Comparison of ENCODE assay signal across 8 mouse cellular contexts in genomic region chr5:92137239-92138046, GRCm38 (mm10). TPM values are rescaled to one million over a fixed set of nuclear protein-coding genes. Genes with fewer than 3 reads are reported as not detected.
DNase-seq lines count a peak whose midpoint lies in the region; ATAC-seq and TF ChIP-seq lines count a peak whose summit lies in the region.

Gene Uso1 (plus strand): TSS chr5:92137938.

- H3K36me3 ChIP-seq in MEL (ENCODE audit: control insufficient read depth in 1 of 2, insufficient read depth in 2 of 2, low read length in 2 of 2), result peaks cover 2 to 11% of the 10 kb centered on the region in 2 experiments
- H3K36me3 ChIP-seq in forebrain, postnatal 0 days (ENCODE audit: insufficient read depth), result no peaks in the 10 kb centered on the region
- no peaks in the 10 kb centered on the region for H3K36me3 ChIP-seq in lung, embryonic 15.5 days

- no peaks in the 10 kb centered on the region for H3K27me3 ChIP-seq in MEL (ENCODE audit: control insufficient read depth in 1 of 2, insufficient read depth in 2 of 2, low read length in 2 of 2)
- no peaks in the 10 kb centered on the region for H3K27me3 ChIP-seq in cerebellum, adult 2 months (ENCODE audit: control insufficient read depth, insufficient read depth, low read length)
- no peaks in the 10 kb centered on the region for H3K27me3 ChIP-seq in forebrain, postnatal 0 days (ENCODE audit: insufficient read depth, low read length)
- no peaks in the 10 kb centered on the region for H3K27me3 ChIP-seq in lung, embryonic 15.5 days

- H3K4me1 ChIP-seq in MEL (ENCODE audit: control insufficient read depth in 1 of 2, insufficient read depth in 2 of 2, low read length in 2 of 2), result peaks cover 9 to 15% of the 10 kb centered on the region in 2 experiments; a peak in 3 of 4 replicates
- peaks cover 8% of the 10 kb centered on the region; the same call in 1 of the 2 replicates for H3K4me1 ChIP-seq in cerebellum, adult 2 months (ENCODE audit: control insufficient read depth, insufficient read depth, low read length)
- H3K4me1 ChIP-seq in forebrain, postnatal 0 days (ENCODE audit: insufficient read depth), result peaks cover 20% of the 10 kb centered on the region
- H3K4me1 ChIP-seq in lung, embryonic 15.5 days, result peaks cover 21% of the 10 kb centered on the region

- H3K79me2 ChIP-seq in MEL (ENCODE audit: control insufficient read depth, insufficient read depth, low read length, poor library complexity), result peaks cover 30% of the 10 kb centered on the region

- TF ChIP-seq POLR2A in MEL (IDR thresholded peaks at IDR 0.05; ENCODE audit: control insufficient read depth in 1 of 2, insufficient read depth in 1 of 2, low read depth in 1 of 2, low read length in 2 of 2, poor library complexity in 1 of 2), result peak; percentile 76 to 91
- TF ChIP-seq POLR2A in cerebellum, adult 2 months (IDR thresholded peaks at IDR 0.05; ENCODE audit: borderline replicate concordance, insufficient read depth, low read length), result peak; percentile 65

- peak in 1 of 3 experiments; percentile 11; a peak in 1 of 6 replicates for TF ChIP-seq CTCF in MEL (IDR thresholded peaks at IDR 0.05 in 2 of 3, conservative IDR thresholded peaks at IDR 0.05 in 1 of 3; ENCODE audit: control insufficient read depth in 1 of 3, insufficient read depth in 1 of 3, low read depth in 2 of 3, low read length in 3 of 3, poor library complexity in 1 of 3, severe bottlenecking in 1 of 3)
- TF ChIP-seq CTCF in cerebellum, adult 2 months (IDR thresholded peaks at IDR 0.05; ENCODE audit: borderline replicate concordance, insufficient read depth, low read depth, low read length), result no peak
- peak; percentile 52 for TF ChIP-seq CTCF in forebrain, postnatal 0 days (IDR thresholded peaks at IDR 0.05; ENCODE audit: low read depth)

- peak; percentile 99 for DNase-seq in MEL (ENCODE audit: low read depth, low spot score)
- peak; percentile 98 to 99 for DNase-seq in cerebellum, adult 2 months
- DNase-seq in forebrain, postnatal 0 days, result peak; percentile 98
- DNase-seq in heart, postnatal 4 days, result peak; percentile 100
- DNase-seq in layer of hippocampus, adult 8-10 months (ENCODE audit: low spot score in 2 of 2), result peak; percentile 97
- DNase-seq in ovary, adult 18-20 months (ENCODE audit: low spot score), result peak; percentile 99
- DNase-seq in thymus, postnatal 0 days (ENCODE audit: low spot score), result peak; percentile 97

- no peaks in the 10 kb centered on the region for H3K9me3 ChIP-seq in MEL (replicated peaks; ENCODE audit: insufficient read depth, low read length)
- H3K9me3 ChIP-seq in forebrain, postnatal 0 days (ENCODE audit: low read length), result no peaks in the 10 kb centered on the region
- H3K9me3 ChIP-seq in lung, embryonic 15.5 days, result no peaks in the 10 kb centered on the region

- 1% methylated on average over 58 of the region's 59 CpGs for WGBS in cerebellum, adult 2 months
- 2% methylated on average over 47 of the region's 59 CpGs for WGBS in forebrain, postnatal 0 days
- WGBS in lung, embryonic 15.5 days, result under 1% methylated on average over 58 of the region's 59 CpGs

- peak within 1 kb of the TSS; percentile 89 to 99 for H3K4me3 ChIP-seq in MEL (ENCODE audit: control insufficient read depth in 1 of 2, insufficient read depth in 1 of 2, low read depth in 2 of 2, low read length in 2 of 2)
- H3K4me3 ChIP-seq in cerebellum, adult 2 months (replicated peaks; ENCODE audit: insufficient read depth, low read depth, low read length), result peak within 1 kb of the TSS; percentile 86
- H3K4me3 ChIP-seq in forebrain, postnatal 0 days (ENCODE audit: low read depth, low read length), result peak within 1 kb of the TSS; percentile 94
- peak within 1 kb of the TSS; percentile 73 for H3K4me3 ChIP-seq in lung, embryonic 15.5 days

- no peak for TF ChIP-seq RAD21 in MEL (IDR thresholded peaks at IDR 0.05; ENCODE audit: low read depth, low read length)

- 0 out of 4 replicates have a peak, but pooled peaks of 1 of the 2 experiments have one; percentile 4 for TF ChIP-seq EP300 in MEL (IDR thresholded peaks at IDR 0.05; ENCODE audit: low read depth in 1 of 2, low read length in 2 of 2)

- peak within 1 kb of the TSS; percentile 87 for H3K9ac ChIP-seq in MEL (ENCODE audit: control insufficient read depth, low read depth, low read length, poor library complexity, severe bottlenecking)
- H3K9ac ChIP-seq in forebrain, postnatal 0 days, result peak within 1 kb of the TSS; percentile 93
- H3K9ac ChIP-seq in lung, embryonic 15.5 days, result peak within 1 kb of the TSS; percentile 71

- peak; percentile 96 for ATAC-seq in forebrain, postnatal 0 days
- peak; percentile 98 for ATAC-seq in lung, embryonic 15.5 days (ENCODE audit: borderline replicate concordance, extremely low read depth, low FRiP score, low TSS enrichment)

- H3K4me2 ChIP-seq in forebrain, postnatal 0 days (ENCODE audit: low read depth), result peak within 1 kb of the TSS; percentile 73
- peak within 1 kb of the TSS; percentile 84 for H3K4me2 ChIP-seq in lung, embryonic 15.5 days

- peak within 1 kb of the TSS; percentile 47 for H3K27ac ChIP-seq in MEL (ENCODE audit: control insufficient read depth, low read depth, low read length)
- 0 out of 2 replicates have a peak within 1 kb of the TSS, but pooled peaks have one; percentile 18 for H3K27ac ChIP-seq in cerebellum, adult 2 months (ENCODE audit: insufficient read depth, low read length)
- H3K27ac ChIP-seq in forebrain, postnatal 0 days (ENCODE audit: low read depth, low read length), result peak within 1 kb of the TSS; percentile 87
- peak within 1 kb of the TSS; percentile 61 for H3K27ac ChIP-seq in lung, embryonic 15.5 days

TF ChIP-seq in MEL, 35 proteins besides CTCF, POLR2A, EP300 and RAD21 (continues in another document):
- peak; percentile 94 for TF ChIP-seq POLR2AphosphoS2 (IDR thresholded peaks at IDR 0.05; ENCODE audit: low read length)
- no peak for TF ChIP-seq UBTF (IDR thresholded peaks at IDR 0.05; ENCODE audit: borderline replicate concordance, insufficient read depth, low read depth, low read length)
- peak; percentile 91 for TF ChIP-seq SIN3A (IDR thresholded peaks at IDR 0.05; ENCODE audit: low read length)
- no peak for TF ChIP-seq GATA1 (IDR thresholded peaks at IDR 0.05; ENCODE audit: low read depth, low read length)
- peak; percentile 64 for TF ChIP-seq MYC (IDR thresholded peaks at IDR 0.05; ENCODE audit: low read depth, low read length)
- no peak for TF ChIP-seq MYB (IDR thresholded peaks at IDR 0.05; ENCODE audit: low read depth, low read length)
- no peak for TF ChIP-seq GABPA (IDR thresholded peaks at IDR 0.05; ENCODE audit: low read depth, low read length)
- TF ChIP-seq JUND (IDR thresholded peaks at IDR 0.05; ENCODE audit: low read depth, low read length), result no peak
- TF ChIP-seq SMC3 (IDR thresholded peaks at IDR 0.05; ENCODE audit: low read depth, low read length), result no peak
- peak; percentile 45; the same call in 1 of the 2 replicates for TF ChIP-seq TBP (IDR thresholded peaks at IDR 0.05; ENCODE audit: low read depth, low read length)
- no peak for TF ChIP-seq ZKSCAN1 (IDR thresholded peaks at IDR 0.05; ENCODE audit: low read depth, low read length)
- no peak for TF ChIP-seq TAL1 (IDR thresholded peaks at IDR 0.05; ENCODE audit: low read length)
- peak; percentile 91 for TF ChIP-seq USF1 (IDR thresholded peaks at IDR 0.05; ENCODE audit: low read depth, low read length)
- 0 out of 2 replicates have a peak, but pooled peaks have one; percentile 9 for TF ChIP-seq BHLHE40 (IDR thresholded peaks at IDR 0.05; ENCODE audit: borderline replicate concordance, low read depth, low read length)
- TF ChIP-seq RCOR1 (IDR thresholded peaks at IDR 0.05; ENCODE audit: low read depth, low read length), result no peak
- peak; percentile 56; the same call in 1 of the 2 replicates for TF ChIP-seq TCF12 (IDR thresholded peaks at IDR 0.05; ENCODE audit: low read depth, low read length)
- TF ChIP-seq MAX (IDR thresholded peaks at IDR 0.05; ENCODE audit: low read length), result peak; percentile 97
- TF ChIP-seq CHD2 (IDR thresholded peaks at IDR 0.05; ENCODE audit: low read length), result no peak
- 0 out of 2 replicates have a peak, but pooled peaks have one; percentile 40 for TF ChIP-seq ETS1 (IDR thresholded peaks at IDR 0.05; ENCODE audit: low read depth, low read length)
- peak; percentile 91 for TF ChIP-seq ELF1 (IDR thresholded peaks at IDR 0.05; ENCODE audit: low read depth, low read length)
- TF ChIP-seq USF2 (IDR thresholded peaks at IDR 0.05; ENCODE audit: borderline replicate concordance in 1 of 2, insufficient read depth in 1 of 2, low read depth in 1 of 2, low read length in 2 of 2), result 0 out of 4 replicates have a peak, but pooled peaks of 1 of the 2 experiments have one; percentile 46
- no peak for TF ChIP-seq KAT2A (conservative IDR thresholded peaks at IDR 0.05; ENCODE audit: low read depth, low read length)
- no peak for TF ChIP-seq MEF2A (IDR thresholded peaks at IDR 0.05; ENCODE audit: extremely low read depth, insufficient replicate concordance, low read depth, low read length, poor library complexity, severe bottlenecking)
- no peak for TF ChIP-seq E2F4 (IDR thresholded peaks at IDR 0.05; ENCODE audit: borderline replicate concordance, low read depth, low read length)
- TF ChIP-seq CHD1 (IDR thresholded peaks at IDR 0.05; ENCODE audit: low read depth, low read length), result no peak; the same call in 1 of the 2 replicates
- no peak for TF ChIP-seq MAFK (IDR thresholded peaks at IDR 0.05; ENCODE audit: borderline replicate concordance, low read depth, low read length)
- peak; percentile 83 for TF ChIP-seq NELFE (IDR thresholded peaks at IDR 0.05; ENCODE audit: low read depth, low read length)
- no peak for TF ChIP-seq ZNF384 (IDR thresholded peaks at IDR 0.05; ENCODE audit: low read depth, low read length)
- no peak; the same call in 1 of the 2 replicates for TF ChIP-seq ZMIZ1 (IDR thresholded peaks at IDR 0.05; ENCODE audit: low read depth, low read length)
- peak; percentile 99 for TF ChIP-seq MXI1 (IDR thresholded peaks at IDR 0.05; ENCODE audit: low read depth, low read length)

RNA-seq across cellular contexts. Expression of gene Uso1, which starts in this region (rescaled TPM):
- total RNA-seq in MEL (2012; rRNA removed), result 22.1 and 26.0 TPM in 2 replicates
- 10 to 100 TPM; 62.0 to 69.1 TPM for polyA plus RNA-seq in MEL (2012; ENCODE audit: insufficient read depth in 1 of 2, insufficient read length in 2 of 2, low read depth in 1 of 2, low replicate concordance in 2 of 2, missing spikeins in 1 of 2)
- polyA plus RNA-seq in cerebellum, adult 2 months (2012; rRNA removed), result 55.2 and 59.3 TPM in 2 replicates
- 18.9 and 19.1 TPM in 2 replicates for total RNA-seq in forebrain, postnatal 0 days (2014; rRNA removed)
- polyA plus RNA-seq in forebrain, postnatal 0 days (2015; fragmentation: Nextera tagmentation; extraction: Ambion mirVana), result 19.6 and 24.8 TPM in 2 replicates
- 10 to 100 TPM; 46.4 to 47.3 TPM for total RNA-seq in heart, postnatal 4 days (2021)
- 10 to 100 TPM; 69.7 to 86.9 (median 81.0) TPM for total RNA-seq in layer of hippocampus, adult 8-10 months (2022)
- polyA plus RNA-seq in lung, embryonic 15.5 days (2015; fragmentation: Nextera tagmentation; extraction: Ambion mirVana), result 35.9 and 38.0 TPM in 2 replicates
- polyA plus RNA-seq in thymus, postnatal 0 days (2015; fragmentation: Nextera tagmentation; extraction: Ambion mirVana), result 32.6 and 43.5 TPM in 2 replicates

Comparison
In these comparisons a context has a peak if more than half of its experiments do, and no peak if none do; other contexts are left out.
1. Peak in every context shown above with its lines: DNase-seq, ATAC-seq, H3K4me3 ChIP-seq and H3K27ac ChIP-seq.
2. H3K27ac ChIP-seq: peak in every context shown above with its lines; median percentile 87 in forebrain, postnatal 0 days; 61 in lung, embryonic 15.5 days; 47 in MEL; 18 in cerebellum, adult 2 months.